Mouse (Mus musculus): ENCODE measurements at regions not wholly inside any gene's neighbourhood (a gene's known extent, or its start where the extent isn't known, plus 50 kb on each side); places are given as distances from the start of the nearest gene placed in this dataset.

DNA sequence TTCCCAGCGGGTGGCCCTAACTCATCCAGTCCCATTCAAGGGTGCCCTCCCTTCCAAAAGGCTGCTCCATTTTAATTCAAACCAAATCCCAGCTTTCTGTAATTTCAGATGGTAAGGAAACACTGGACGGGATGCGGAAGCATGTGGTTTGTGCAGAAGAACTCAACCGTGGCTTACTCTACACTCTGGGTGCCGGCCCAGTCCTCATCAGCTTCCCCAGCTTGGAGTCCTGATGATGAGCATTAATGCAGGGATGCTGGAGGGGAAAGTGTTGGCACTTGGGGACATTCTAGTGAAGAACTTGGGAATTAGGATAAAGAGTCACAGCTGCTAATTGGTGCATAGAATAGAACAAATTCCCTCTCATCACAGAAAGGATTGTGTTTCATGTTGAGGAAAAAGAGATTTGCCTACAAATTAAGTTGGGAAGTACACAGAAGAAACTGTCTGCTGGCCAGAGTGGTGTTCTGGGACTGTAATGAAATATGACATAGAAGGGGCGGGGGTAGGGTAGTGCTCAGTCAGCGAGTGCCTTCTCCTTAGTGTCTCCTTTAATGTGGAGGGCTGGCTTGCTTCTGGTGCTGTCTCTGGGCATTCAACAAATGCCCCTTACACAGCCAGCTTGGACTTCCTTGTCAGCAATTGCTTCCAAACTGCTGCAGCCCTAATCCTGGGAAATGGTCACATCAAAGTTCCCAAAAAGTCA lies 285.0 kb upstream of the Bmper start:
- no peak for DNase-seq

DNA sequence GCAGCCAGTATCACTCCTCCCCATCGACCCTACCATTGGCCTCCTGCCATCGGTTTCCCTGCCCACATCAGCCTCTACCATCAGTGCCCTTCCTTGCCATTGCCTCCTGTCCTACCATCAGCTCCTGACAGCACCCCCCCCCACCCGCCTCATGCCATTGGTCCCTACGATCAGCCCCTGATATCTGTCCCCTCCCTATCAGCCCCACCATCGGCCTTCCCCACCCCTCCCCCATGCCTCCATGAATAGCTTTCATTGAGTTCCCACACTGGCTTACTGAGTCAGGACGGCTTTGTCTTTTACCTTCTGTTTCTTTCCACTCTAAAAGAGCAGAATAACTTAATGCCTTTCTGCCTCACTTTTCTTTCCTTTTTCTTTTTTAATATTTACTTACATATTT lies 277.9 kb upstream of the Bmper start:
- no peak for DNase-seq

DNA sequence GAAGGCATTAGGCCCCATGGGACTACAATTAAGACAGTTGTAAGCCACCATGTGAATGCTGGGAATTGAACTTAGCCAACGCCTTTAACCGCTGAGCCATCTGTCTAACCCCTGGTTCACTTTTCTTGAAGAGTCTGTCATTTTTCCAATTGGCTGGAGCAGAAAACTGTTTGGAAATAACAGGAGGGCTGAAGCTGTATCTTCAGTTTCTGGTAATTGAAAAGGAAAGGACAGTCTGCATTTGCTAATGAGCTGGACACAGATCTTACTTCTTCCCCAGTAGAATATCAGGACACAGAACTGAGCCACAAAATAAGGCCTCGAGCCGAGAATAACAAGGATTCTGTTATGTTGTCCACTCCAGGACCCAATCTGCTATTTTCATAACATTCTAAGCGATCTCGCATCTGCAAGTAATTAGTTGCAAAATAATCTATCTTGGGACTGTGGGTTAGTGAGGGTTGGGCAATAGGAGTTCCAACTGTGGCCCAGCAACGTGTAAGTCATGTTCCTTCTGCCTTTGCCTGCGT lies 277.4 kb upstream of the Bmper start:
- DNase-seq = no peak

DNA sequence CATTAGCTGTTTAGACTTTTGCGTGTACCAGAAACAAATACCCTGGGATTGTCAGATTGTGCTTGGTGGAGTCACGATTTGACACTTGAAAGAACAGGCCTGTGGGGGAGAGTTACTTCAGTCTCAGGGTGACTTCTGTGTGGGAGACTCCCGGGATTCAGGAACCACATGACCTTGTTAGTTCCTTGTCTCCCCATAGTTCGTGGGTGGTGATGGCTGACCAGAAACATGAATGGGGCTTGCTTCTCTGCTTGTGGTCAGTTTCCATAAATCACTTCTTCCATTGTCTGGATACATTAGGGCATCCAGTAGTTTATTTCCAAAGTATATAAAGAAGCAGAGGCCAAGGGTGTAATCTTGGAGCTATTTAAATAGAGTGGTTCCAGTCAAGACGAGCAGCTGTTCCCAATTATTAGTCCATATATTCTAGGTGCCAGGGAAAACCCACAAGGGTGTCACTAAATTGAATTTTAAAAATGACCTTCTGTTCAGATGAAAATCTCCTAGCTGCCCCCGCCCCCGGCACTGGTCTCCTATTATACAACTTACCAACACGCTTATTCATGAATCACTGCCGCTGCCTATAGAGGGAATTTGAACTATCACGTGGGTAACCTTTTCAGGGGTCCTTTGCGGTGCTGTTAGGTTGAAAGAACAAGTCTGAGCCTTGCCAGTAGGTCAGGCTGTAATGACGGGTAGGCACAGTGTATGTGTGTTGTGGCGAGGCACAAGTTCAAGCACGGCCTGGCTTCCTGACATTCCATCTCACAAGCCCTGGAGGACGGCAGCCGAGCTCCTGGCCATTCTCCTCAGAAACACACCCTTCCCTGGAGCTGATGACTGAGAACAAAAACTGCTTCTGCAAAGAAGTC lies 270.1 kb upstream of the Bmper start:
- no peak for DNase-seq

DNA sequence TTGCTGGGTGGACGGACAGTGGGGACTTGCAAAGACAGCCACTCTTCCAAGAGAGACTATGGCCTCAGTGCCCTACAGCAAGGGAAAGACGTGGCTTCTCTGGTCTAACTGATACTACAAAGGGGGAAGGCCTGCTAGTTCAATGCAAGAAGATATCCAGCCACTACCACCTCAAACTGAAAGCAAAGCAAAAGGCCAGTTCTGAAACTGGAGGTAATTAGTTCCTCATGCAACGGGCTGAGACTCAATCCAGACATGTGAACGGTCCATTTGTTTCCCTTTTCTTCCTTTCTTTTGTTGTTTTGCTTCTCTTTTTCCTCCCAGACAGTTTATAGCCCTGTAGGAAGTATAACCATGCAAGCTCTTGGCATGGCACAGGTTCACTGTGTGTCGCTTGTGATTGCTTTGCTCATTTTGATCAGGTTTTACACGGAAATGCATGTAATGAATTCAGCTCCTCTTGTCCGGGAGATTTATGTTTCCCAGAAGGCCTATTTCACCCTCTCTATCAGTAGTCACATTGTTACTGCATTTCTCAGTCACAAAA lies 260.5 kb upstream of the Bmper start:
- no peak for DNase-seq

DNA sequence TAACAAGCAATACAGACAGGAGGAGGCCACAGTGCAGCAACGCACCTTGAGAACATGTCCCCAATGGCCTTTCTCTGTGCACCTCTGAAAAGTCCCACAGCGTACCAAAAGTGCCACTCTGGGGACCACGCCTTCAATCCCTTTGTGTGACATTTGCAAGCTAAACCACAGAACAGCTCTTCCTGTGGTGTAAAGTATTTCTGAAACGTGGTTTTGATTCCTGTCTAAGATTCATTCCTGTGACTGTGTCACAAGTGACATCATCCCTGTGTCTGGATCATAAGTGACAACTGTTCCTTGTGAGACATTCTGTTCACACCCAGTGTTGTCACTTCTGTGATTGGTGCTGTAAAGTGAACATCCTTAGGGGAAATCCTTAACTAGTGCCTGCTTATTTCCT lies 251.6 kb upstream of the Bmper start:
- DNase-seq = no peak

DNA sequence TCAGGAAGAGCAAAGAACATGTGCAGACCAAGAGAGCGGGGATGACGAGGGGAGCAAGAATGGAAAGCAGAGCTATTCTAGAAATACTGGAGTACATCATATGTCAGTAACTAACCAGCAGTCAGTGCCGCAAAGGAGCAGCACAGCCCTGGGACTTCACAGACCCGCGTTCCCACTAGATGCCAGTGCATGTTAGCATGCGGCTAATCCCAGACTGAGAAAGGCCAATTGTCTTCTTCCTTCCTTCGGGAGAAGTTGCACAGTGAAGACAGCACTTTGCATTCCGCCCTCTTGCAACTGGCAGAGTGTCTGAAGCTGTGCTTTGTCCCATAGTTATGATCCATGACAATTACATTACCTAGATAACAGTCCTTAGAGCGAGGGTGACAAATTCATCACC lies 246.1 kb upstream of the Bmper start:
- no peak for DNase-seq

DNA sequence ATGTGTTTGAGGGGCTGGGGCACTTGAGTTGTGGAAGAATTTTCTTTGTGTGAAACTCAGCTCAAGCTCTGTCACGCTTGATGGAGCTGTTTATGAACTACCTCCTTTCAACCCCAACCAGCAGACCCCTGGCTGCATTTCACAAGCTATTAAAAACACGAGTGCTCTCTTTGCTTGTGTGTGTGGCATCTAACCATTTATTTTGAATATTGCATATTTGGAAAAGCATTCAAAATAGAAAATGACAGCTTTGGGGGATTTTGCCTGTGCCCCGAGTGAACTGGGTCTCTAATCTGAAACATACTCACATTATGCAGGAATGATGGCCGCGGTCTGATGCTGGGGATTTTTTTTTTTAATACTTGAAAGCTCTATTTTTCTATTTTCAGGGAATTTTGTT lies 243.2 kb upstream of the Bmper start:
- no peak for DNase-seq

DNA sequence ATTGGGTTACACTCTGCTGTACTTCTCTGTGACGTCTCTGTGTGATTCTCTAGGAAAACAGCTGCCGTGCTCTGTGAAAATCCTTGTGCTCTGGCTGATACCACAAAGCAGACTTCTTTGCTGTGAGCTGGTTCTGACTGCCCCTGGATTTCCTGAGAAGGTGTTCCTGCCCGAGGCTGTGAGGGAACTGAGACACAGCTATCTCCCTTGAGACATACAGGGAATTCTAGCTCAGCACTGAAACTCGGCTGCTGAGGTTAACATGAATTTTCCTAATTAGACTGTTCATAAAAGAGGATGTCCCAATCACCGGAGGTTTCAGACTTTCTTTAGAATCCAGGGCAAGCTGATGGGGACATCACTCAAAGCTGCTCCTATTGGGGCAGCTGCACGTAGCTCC lies 233.4 kb upstream of the Bmper start:
- no peak for DNase-seq

DNA sequence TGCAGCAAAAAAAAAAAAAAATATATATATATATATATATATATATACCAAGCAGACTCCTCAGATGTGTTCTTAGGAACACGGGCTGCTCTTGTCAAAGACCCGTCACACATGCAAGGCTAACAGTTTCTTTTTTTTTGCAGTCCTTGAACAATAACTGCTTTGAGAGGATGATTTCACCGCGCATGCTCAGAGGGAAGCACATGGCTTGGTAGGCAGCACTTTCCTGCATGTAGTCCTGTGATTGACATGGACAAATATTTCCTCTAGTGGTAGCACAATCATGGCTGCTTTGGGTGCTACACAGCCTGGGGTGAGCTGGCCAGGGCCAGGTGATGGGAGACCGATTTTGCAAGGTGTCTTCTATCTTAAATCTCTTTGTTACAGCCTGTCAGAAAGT lies 229.3 kb upstream of the Bmper start:
- DNase-seq = no peak

DNA sequence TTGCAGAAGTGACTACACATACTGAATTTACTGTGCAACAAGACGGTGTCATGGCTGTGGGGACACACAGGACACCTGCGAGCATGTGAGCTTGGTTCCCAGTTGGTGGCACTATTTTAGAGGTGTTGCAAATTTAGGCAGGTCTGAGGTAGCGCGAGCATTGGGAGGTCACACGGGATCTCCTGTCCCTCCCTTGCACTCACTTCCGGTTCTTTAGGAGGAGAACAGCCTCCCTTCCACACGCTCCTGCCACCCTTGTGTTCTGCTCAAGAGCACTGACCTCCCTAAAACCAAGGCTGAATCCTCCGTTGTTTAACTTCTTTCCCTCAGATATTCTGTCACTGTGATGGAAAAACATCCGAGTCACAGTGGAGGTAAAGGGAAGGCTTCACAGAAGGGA lies 227.3 kb upstream of the Bmper start:
- DNase-seq = no peak

DNA sequence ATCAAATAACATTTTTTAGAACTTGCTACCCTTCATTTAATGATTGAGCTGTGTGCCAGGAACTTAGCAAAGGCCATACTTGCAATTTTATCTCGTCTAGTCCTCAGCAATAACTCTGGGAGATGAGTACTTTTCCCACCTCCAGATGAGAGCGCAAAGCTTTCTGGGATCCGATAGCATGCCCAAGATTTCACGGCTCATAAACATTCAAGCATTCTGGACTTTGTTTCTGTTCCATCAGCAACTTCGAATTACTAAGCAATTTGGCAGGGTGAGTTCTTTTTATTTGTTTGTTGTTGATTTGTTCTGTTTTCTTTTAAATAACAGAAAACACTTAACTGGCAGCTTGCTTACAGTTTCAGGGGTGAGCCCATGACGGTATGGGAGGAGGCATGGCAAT lies 224.6 kb upstream of the Bmper start:
- DNase-seq = no peak

DNA sequence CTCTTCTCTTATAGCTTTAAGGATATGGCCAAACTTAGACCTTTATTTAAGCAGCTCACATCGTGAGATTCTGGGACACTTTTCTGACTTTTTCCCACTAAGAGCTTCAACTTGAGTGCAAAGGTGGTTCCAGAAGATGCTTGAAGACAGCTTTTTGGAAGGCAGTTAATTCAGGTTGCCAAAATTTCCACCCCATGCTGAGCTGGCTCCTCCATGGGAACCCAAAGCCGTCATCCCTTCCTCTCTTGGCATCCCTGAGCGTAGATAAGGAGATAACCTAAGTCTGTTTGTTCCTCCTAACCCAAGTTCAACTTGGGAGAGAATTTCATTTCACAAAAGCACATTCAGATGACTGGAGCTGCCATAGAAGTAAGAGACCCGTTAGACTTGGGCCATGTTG lies 223.7 kb upstream of the Bmper start:
- no peak for DNase-seq

DNA sequence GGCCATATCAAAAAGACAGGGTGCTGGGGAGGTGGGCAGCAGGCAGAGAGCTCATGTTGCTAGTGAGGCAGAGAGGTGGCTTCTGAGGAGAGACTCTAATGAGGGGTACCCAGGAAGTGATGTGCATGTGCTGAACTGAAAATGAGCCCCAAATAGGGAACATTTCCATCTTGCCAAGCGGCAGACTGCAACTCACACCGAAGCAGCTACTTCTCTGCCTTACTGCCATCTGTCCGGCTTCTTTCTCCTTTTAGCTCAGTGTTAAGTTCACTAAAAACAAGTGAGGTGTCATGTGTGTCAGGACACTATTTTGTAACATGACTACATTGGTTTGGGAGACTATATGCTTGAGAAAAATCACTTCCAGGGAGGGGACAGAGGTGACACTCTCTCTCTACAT lies 222.7 kb upstream of the Bmper start:
- no peak for DNase-seq

DNA sequence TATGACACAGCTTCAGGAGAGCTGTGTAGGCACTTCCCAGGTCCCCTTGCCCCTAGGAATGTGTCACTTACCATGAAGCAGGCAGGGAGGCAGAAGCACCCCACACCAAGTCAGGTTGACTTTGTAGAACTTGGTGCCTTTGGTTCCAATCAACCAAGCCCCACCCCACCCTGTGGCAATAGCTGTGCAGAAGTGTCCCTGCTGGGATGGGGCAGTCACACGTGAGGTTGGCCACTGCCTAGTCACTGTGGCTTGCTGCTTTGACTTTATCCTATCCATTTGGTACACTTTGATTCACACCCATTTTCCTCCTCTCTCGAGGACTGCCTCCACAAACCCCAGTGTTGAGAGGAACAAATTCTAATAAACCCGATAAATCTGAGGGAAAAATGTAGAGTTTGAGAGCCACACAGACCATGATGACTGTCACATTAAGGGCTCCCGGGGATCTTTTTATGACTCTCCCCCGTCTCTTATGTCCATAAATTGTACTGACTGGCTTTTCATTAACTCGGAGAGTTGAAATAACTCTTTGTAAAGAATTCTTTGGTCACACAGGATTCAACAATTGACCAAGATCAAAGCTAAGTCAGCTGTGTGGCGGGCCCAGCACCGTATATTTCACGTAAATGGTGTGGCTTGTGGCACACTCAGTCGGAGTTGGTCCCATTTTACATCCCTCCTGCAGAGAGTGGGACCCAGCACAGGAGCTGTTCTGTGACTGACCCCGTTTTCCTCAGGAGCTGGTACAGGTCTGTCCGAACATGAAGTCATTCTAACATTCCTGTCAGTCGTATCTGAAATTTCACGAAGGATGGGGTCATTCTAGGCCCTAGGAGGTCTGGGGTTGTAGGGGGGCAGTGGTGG lies 219.4 kb upstream of the Bmper start:
- DNase-seq = no peak

DNA sequence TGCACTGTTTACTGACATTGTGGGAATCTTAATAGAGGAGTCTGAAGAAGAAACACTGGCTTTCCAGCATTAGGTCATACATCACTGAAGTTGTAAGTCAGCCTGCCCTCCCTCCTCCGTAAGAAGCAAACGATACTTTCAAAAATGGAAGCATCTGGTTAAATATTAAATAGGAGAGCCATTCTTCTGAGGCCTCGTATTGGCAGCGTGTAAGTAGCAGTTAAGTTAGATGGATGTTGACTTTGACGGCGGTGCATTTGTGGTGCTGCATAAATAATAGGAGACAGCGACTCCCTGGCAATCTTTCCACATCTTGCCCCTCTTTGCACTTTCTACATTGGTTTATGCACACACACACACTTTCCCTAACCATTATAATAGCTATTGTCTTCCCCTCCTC lies 217.9 kb upstream of the Bmper start:
- DNase-seq = no peak

DNA sequence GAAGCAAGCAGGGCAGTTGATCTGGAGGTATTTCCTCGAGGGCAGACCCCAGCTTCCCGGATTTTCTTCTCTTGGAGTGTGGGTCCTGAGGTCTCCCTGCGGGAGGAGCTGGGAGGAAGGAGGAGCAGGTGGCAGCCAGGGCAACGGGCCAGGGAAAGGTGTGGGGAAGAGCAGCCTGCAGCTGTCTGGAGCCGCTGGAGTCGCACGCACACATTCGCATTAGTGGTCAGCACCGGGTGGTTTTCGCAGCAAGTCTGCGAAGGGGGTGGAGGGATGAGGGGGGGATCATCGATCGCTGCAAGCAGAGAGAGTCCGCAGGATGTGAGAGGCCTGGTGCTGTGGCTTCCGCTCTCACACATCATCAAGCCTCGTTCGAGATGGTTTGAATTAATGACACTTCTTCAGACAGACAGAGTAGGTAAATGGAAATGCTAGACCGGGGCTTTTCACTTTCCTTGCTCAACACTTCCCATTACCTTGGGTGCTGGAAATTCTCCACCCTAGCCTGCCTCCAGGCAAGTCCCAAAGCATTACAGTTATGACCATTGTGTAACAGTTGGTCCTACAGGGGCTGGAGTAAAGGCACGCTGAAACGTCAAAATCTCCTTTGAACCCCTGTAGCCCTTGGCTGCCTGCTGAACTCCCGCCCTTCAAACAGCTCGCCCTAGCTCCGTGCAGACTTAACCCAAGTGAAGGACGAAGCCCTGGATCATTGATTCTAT lies 213.3 kb upstream of the Bmper start:
- no peak for DNase-seq

DNA sequence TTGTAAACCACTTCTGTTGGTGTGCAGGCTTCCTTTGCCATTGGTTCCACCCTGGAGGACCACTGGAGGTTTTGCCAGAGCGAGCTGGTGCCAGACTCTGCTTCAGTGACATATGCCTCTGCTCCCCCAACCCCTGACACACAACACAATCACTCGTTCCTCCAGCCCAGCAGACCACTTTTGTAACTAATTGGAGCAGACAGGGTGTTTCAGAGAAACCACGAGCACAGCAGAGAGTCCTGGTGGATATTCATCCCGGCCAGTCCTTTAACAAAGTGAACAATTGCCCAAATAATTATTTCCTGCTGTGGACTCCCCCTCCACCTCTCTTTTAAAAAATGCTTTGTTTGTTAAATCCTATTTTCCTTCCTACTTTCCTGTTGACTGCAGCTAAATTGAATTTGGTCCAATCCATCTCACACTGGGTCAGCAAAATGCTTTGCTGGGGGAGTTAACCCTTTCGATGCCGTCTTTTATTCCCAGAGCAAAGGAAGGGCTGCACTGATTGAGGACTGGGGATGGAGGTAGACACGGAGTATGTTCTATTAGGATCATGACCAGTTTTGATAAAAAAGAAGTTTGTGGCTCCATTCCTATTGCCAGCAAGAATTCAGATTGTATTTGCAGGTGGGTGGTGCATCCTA lies 211.4 kb upstream of the Bmper start:
- no peak for DNase-seq

DNA sequence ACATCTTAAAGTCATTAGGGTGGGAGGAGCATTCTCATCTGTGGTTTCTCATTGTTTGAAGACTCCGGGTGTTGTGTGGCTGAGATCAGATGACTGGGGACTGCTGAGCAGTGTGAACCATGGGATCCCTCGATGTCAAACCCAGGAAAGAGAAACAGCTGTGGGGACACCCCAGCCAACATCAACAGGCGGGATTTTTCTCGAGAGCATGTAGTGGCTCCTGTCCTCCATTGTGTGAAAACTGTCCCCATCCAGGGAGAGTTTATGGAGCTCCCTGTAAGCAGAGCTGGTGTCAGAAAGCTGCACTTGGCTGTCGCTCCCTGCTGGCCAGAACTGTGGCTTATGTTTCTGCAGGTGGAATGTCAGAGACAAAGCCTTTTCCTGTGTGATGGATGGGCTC lies 210.7 kb upstream of the Bmper start:
- DNase-seq = no peak

DNA sequence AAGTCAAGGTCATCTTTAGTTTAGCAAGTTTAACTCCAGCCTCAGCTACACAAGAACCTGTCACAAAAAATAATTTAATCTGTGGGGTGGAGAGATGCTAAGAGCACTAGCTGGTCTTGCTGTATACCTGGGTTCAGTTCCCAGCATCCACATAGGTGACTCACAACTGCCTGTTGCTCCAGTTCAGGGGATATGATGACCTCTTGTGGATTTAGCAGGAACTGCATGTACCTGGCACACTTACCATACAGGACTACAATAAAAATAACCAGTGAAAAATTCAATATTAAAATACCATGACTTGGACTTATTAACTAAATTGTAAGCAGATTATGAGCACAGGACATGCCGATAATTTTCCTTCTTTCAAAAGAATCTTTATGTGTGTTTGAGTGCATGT lies 206.1 kb upstream of the Bmper start:
- DNase-seq = no peak

DNA sequence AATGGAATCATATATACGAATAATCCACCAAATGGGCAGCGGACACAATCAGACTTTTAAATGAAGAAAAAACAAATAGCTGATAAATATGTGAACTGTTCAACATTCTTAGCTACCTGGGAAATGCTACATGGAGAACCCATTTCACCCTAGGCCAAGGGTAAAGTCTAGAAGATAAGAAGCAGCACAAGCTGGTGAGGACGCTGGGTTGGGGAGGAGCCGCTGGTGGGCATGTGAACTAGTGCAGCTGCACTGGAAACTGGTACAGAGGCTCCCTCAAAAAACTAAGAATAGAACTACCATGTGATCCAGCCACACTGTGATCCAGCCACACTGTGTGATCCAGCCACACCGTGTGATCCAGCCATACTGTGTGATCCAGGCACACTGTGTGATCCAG lies 198.8 kb upstream of the Bmper start:
- DNase-seq = no peak

DNA sequence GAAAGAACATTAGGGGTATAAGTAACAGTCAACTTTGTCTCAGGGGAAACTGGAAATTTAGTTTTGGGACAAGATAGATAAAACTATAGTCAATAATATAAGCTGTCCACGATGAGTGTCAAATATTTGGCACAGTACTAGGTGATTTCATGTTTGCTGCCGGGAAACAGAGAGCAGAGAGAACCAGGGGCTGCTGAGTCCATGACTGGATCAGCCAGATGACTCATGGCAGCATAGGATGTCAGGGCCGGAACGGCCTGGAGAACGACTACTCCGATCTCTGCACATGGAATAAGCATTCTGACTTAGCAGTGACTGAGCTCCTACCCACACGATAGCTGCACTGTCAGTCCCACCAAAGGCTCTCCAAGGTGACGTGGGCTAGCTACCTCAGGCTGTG lies 197.6 kb upstream of the Bmper start:
- no peak for DNase-seq
